Mouse (Mus musculus): Measurements from ENCODE around the gene Pced1b. TPM values are rescaled to one million over a fixed set of nuclear protein-coding genes. Genes with fewer than 3 reads are reported as not detected.

Gene Pced1b
- polyA plus RNA-seq, 1 experiment from 2014 or later: 10.7 TPM

DNA sequence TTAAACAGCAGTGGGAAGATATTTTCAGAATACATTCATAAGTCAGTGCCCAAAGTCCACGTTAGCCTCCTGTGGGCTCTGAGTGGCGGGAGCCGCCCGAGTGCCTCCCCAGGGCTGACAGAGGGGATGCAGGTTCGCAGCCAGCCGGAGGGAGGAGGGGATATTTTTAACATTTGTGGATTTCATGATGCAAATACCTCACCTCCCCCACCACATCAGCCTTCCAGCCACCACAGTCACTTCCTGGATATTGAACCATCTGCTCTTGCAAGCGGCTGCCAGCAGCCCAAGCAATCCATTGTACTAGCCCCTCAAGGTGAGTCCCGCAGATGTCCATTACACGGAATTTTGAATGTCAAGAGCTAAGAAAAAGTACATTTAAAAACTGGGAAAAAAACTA, 95.4 kb downstream of the Pced1b start:
- TF ChIP-seq CTCF (IDR thresholded peaks at IDR 0.05): no peak
- POLR2A ChIA-PET: no interaction called here
- in situ Hi-C loops (cut with MboI; ENCODE audit: low pct_unique_long_range_greater_than_20kb): no loop called here
- ATAC-seq (no peak), DNase-seq (ENCODE audit: low read depth, low spot score) (no peak)
- CTCF ChIA-PET: no interaction called here
- no peaks in the 10 kb centered on the region for H3K27me3 ChIP-seq

DNA sequence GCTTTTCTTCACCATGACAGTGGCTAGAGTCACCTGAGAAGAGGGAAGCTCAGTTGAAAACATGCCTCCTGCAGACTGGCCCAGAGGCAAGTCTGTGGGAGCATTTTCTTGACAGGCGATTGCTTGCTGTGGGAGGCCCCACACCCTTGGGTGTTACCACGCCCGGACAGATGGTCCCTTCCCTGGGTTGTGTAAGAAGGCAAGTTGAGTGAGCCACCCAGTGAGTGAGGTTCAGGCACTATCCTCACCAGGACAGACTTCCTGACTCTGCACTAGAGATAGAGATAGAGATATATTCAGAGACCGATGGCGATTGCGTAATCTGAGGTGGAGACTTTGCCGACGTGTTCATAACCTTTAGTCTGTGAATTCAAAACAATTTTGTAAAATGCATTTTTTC, 96.0 kb downstream of the Pced1b start:
- in situ Hi-C loops (cut with MboI; ENCODE audit: low pct_unique_long_range_greater_than_20kb): no loop called here
- ATAC-seq (no peak), DNase-seq (ENCODE audit: low read depth, low spot score) (no peak)
- ChIA-PET CTCF (no interaction called here), POLR2A (no interaction called here)
- TF ChIP-seq CTCF (IDR thresholded peaks at IDR 0.05): no peak
- H3K27me3 ChIP-seq: no peaks in the 10 kb centered on the region

DNA sequence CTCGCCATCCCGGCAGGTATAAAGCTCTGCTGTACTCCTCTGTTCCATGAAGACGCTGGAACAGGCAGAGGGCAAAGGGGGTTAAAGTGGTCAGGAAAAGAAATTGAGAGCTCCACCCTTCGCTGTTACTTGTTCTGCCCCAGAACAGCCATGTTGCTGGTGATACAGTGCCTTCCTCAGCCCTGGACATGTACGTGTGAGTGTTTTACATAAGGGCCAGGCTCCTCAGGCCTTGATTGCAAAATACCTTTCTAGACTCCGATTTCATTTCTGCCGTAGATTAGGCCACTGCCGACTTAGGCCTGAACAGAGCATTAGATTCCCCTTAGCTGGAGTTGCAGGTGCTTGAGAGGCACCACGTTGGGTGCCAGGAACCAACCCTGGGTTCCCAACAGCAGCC, 97.0 kb downstream of the Pced1b start:
- CTCF ChIA-PET: no interaction called here
- in situ Hi-C loops (cut with MboI; ENCODE audit: low pct_unique_long_range_greater_than_20kb): no loop called here
- no peak for TF ChIP-seq CTCF (IDR thresholded peaks at IDR 0.05)
- ATAC-seq (no peak), DNase-seq (ENCODE audit: low read depth, low spot score) (no peak)
- POLR2A ChIA-PET: no interaction called here
- no peaks in the 10 kb centered on the region for H3K27me3 ChIP-seq

DNA sequence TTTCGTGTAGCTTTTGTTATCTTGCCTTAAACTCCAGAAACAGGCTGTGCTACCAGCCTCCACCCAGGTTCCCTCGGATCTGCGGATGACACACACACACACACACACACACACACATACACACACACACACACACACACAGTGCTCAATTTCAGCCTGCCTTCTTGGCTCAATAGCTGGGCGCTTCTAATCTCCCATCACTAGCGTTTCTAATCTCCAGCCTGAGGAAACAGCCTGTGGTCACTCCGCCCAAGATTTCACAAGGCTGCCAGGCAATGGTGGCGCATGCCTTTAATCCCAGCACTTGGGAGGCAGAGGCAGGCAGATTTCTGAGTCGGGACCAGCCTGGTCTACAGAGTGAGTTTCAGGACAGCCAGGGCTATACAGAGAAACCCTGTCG, 98.2 kb downstream of the Pced1b start:
- in situ Hi-C loops (cut with MboI; ENCODE audit: low pct_unique_long_range_greater_than_20kb): no loop called here
- no peak for ATAC-seq
- H3K27me3 ChIP-seq: no peaks in the 10 kb centered on the region
- ChIA-PET CTCF (no interaction called here), POLR2A (interaction anchor here (0.6 kb wide), 1 partner anchor 320 kb away, joined by 3 read pairs; no protein-coding TSS in a partner anchor)
- DNase-seq (ENCODE audit: low read depth, low spot score): no peak
- TF ChIP-seq CTCF (IDR thresholded peaks at IDR 0.05): no peak

DNA sequence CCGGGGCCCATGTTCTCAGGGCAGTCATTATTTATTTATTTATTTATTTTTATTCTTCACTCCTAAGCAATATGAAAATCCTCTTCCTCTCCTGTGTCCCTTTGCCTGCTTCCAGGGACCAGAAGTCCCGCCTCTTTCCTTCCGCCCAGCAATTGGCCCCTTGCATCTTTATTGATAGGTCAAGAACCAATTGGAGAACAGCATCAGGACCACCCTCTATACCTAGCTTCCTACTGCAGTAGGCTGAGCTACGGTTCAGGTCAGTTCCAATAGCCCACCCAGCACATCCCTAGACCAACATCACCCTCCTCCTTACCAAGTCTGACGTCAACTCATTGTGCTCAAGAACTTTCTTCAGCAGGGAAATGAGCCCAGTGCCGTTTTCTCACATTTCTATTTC, 99.0 kb downstream of the Pced1b start:
- no peak for TF ChIP-seq CTCF (IDR thresholded peaks at IDR 0.05)
- DNase-seq (ENCODE audit: low read depth, low spot score) (no peak), ATAC-seq (no peak)
- H3K27me3 ChIP-seq: no peaks in the 10 kb centered on the region
- ChIA-PET CTCF (no interaction called here), POLR2A (no interaction called here)
- in situ Hi-C loops (cut with MboI; ENCODE audit: low pct_unique_long_range_greater_than_20kb): no loop called here

DNA sequence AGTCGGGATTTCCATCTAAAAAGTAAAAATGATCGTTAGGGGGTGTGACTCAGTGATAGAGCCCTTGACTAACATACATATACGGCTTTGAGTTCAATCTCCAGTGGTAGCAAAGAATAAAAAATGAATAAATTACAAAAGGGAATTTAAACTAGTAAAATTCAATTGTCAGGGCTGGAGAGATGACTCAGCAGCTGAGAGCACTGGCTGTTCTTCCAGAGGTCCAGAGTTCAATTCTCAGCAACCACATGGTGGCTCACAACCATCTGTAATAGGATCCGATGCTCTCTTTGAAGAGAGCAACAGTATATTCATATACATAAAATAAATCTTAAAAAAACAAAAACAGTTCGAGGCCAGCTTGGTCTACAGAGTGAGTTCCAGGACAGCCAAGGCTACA, 99.5 kb downstream of the Pced1b start:
- no peak for TF ChIP-seq CTCF (IDR thresholded peaks at IDR 0.05)
- in situ Hi-C loops (cut with MboI; ENCODE audit: low pct_unique_long_range_greater_than_20kb): no loop called here
- ATAC-seq (no peak), DNase-seq (ENCODE audit: low read depth, low spot score) (no peak)
- ChIA-PET CTCF (no interaction called here), POLR2A (no interaction called here)
- H3K27me3 ChIP-seq: no peaks in the 10 kb centered on the region

DNA sequence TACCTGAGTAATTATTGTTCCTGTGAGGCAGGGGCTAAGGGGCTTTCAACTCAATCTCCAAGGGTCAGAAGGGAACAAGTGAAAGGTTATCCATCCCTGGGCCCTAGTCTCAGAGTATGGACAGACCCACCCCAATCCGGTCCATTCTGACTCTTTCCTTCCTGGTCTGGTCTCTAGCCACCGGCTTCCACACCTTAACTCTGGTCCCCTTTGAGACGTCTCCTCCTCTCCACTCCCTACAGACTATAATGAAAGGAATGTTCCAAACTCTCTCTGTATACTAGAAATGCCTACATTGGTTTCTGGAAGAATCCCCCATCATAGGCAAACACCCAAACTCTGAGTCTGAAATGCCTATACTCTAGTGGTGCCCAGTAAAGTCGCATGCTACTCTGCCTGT, 100.0 kb downstream of the Pced1b start:
- in situ Hi-C loops (cut with MboI; ENCODE audit: low pct_unique_long_range_greater_than_20kb): no loop called here
- no peaks in the 10 kb centered on the region for H3K27me3 ChIP-seq
- no peak for TF ChIP-seq CTCF (IDR thresholded peaks at IDR 0.05)
- DNase-seq (ENCODE audit: low read depth, low spot score) (no peak), ATAC-seq (no peak)
- ChIA-PET POLR2A (no interaction called here), CTCF (interaction anchor here (0.9 kb wide), 1 partner anchor 35 kb away, joined by 3 read pairs; no protein-coding TSS in a partner anchor)

DNA sequence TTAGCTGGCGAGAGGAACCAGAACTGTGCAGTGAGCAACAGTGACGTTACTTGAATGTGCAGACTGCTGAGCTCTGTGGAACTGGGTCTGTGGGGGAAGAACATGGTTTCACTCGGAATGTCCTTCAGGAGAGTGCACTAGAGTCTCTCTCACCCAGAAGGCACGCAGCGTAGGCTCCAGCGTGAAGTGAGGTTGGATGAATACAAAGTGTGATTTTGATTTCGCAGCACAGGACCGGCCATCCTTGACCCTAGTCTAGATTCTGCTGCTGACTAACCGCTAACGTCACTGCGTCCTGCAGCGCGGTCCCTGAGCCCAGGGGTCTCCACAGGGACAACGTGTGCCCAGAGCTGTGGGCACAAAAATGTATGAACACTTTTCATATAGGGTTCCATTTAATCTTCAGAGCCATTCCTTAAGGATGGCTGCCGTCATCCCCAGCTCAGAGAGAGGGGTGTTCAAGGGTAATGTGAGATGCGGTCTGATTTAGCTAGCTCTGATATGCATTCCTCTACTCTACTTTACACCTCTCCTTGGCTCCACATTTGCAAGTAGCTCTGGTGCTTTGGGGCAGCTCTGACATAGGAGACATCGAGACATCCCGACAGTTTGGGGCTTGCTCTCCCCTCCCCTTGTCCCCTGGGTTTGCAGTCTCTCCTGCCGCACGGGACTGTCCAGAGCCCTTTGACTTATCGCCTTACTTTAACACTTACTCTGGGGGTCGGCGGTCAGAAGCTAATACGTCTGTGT, 101.8 kb downstream of the Pced1b start:
- in situ Hi-C loops (cut with MboI; ENCODE audit: low pct_unique_long_range_greater_than_20kb): no loop called here
- DNase-seq (ENCODE audit: low read depth, low spot score) (no peak), ATAC-seq (no peak)
- CTCF ChIA-PET: no interaction called here
- no peak for TF ChIP-seq CTCF (IDR thresholded peaks at IDR 0.05)
- POLR2A ChIA-PET: interaction anchor here (0.6 kb wide), 1 partner anchor 133 kb away, joined by 5 read pairs; no protein-coding TSS in a partner anchor
- H3K27me3 ChIP-seq: no peaks in the 10 kb centered on the region

DNA sequence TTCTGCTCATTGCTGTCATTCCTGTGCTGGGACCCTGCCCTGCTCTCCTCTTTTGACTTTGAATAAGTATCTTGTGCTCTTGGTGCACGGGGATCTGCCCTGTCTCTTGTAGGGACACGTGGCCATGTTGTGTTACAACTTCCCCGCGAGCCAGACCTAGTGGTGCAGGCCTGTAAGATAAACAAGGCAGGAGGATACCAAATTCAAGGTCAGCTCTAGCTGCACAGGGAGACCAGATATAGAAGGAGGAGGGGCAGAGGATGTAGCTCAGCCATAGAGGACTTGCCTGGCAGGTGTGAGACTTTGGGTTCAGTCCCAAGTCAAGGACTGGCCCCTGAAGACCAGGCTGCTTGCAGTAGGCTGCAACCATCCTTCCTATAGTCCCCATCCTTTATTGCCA, 103.6 kb downstream of the Pced1b start:
- POLR2A ChIA-PET: no interaction called here
- TF ChIP-seq CTCF (IDR thresholded peaks at IDR 0.05): no peak
- in situ Hi-C loops (cut with MboI; ENCODE audit: low pct_unique_long_range_greater_than_20kb): no loop called here
- ATAC-seq (no peak), DNase-seq (ENCODE audit: low read depth, low spot score) (no peak)
- no peaks in the 10 kb centered on the region for H3K27me3 ChIP-seq
- CTCF ChIA-PET: no interaction called here

DNA sequence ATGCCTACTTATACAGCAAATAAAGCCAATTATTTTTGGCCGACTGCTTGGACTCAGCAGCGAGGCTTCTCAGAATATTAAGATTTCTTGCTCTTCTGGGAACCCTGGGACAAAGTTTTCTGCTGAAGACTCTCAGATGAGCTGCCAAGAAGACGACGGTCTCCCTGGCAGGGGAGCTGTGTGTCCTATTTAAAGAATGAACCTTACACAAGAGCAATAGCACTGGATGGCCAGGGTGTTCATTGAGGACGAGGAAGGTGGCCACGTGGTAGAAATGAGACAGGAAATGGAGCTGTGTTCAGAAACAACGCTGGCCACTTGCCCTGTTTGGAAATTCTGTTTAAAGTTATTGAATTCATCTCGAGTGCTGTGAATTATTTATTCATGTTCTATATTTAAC, 104.1 kb downstream of the Pced1b start:
- DNase-seq (ENCODE audit: low read depth, low spot score): no peak

DNA sequence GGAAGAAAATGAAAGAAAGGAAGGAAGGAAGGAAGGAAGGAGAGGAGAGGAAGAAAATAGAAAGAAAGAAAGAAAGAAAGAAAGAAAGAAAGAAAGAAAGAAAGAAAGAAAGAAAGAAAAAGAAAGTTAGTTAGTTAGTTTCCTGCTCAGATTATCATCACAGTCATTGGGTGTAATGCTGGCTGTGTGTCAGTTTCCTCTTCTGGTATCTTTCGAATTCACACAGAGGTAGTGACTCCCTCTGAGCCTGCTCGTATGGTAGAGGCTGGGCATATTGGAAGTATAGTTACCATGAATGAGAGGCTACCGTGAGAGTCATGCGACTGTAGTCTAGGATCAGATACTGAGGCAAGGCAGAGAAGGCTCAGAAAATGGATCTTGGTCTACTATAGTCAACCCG, 104.8 kb downstream of the Pced1b start:
- ATAC-seq (no peak), DNase-seq (ENCODE audit: low read depth, low spot score) (no peak)
- in situ Hi-C loops (cut with MboI; ENCODE audit: low pct_unique_long_range_greater_than_20kb): no loop called here
- H3K27me3 ChIP-seq: no peaks in the 10 kb centered on the region
- POLR2A ChIA-PET: interaction anchor here (0.6 kb wide), 1 partner anchor 76 kb away, joined by 4 read pairs; no protein-coding TSS in a partner anchor
- TF ChIP-seq CTCF (IDR thresholded peaks at IDR 0.05): no peak
- CTCF ChIA-PET: no interaction called here

More for the DNA sequence above, 104.1 kb downstream of the Pced1b start:
- in situ Hi-C loops (cut with MboI; ENCODE audit: low pct_unique_long_range_greater_than_20kb): no loop called here
- CTCF ChIA-PET: no interaction called here
- no peak for ATAC-seq
- TF ChIP-seq CTCF (IDR thresholded peaks at IDR 0.05): no peak
- no peaks in the 10 kb centered on the region for H3K27me3 ChIP-seq
- POLR2A ChIA-PET: no interaction called here

Measured in Patski (cell line).